Mouse (Mus musculus) liver, adult 10 weeks (tissue): ENCODE data around the gene Gjd3. TPM values are rescaled to one million over a fixed set of nuclear protein-coding genes. Genes with fewer than 3 reads are reported as not detected.

Source experiments
- polyA plus RNA-seq: library from polyadenylated mRNA; stranded (reverse); fragments of 350-450 nt; fragmentation: Illumina TruSeq; extraction: RNeasy Lipid Tissue Mini Kit (QIAGEN cat#74804); gene quantifications from one replicate; pipeline ENCODE4 v1.2.3, GENCODE M21; 2014; ENCODE audit warnings: low read depth, low replicate concordance

The Gjd3 gene
- not detected for polyA plus RNA-seq

GRCm38 (mm10) chr11:98982773-98983133, at the start of gene Gjd3:
TSS of gene Gjd3 (minus strand) at chr11:98983016.

GRCm38 (mm10) chr11:99023500-99024467, 41.0 kb upstream of the Gjd3 start, which contains the start of gene Top2a:
TSS of gene Top2a (minus strand) at chr11:99024189.

Other genes starting within 250 kb of the Gjd3 start
- 1.7 TPM for gene Thra, start 242.4 kb downstream of the Gjd3 start, polyA plus RNA-seq
- gene Nr1d1, start 207.7 kb downstream of the Gjd3 start, polyA plus RNA-seq: 8.0 TPM
- 35.5 TPM for gene Msl1, start 187.5 kb downstream of the Gjd3 start, polyA plus RNA-seq
- gene Casc3, start 178.1 kb downstream of the Gjd3 start, polyA plus RNA-seq: 8.3 TPM
- gene Rapgefl1, start 146.2 kb downstream of the Gjd3 start, polyA plus RNA-seq: not detected
- gene Wipf2, start 119.4 kb downstream of the Gjd3 start, polyA plus RNA-seq: 4.0 TPM
- 0.08 TPM for gene Cdc6, start 75.2 kb downstream of the Gjd3 start, polyA plus RNA-seq
- gene Rara, start 55.2 kb downstream of the Gjd3 start, polyA plus RNA-seq: 1.1 TPM
- 0.58 TPM for gene Top2a, start 41.2 kb upstream of the Gjd3 start, polyA plus RNA-seq
- 267 TPM for gene Igfbp4, start 58.2 kb upstream of the Gjd3 start, polyA plus RNA-seq
- 0.08 TPM for gene Tns4, start 106.3 kb upstream of the Gjd3 start, polyA plus RNA-seq
- gene Ccr7, start 172.1 kb upstream of the Gjd3 start, polyA plus RNA-seq: 0.32 TPM
- 48.9 TPM for gene Smarce1, start 248.0 kb upstream of the Gjd3 start, polyA plus RNA-seq